Mouse (Mus musculus): ENCODE measurements around the gene Tor4a. TPM values are rescaled to one million over a fixed set of nuclear protein-coding genes. Genes with fewer than 3 reads are reported as not detected.

The Tor4a gene
- total RNA-seq, 1 experiment from 2014 or later, result 33.9 TPM

GRCm38 (mm10) chr2:25224766-25225752 is 28.4 kb upstream of the Tor4a start:
- DNase-seq, result peak; percentile 95

- no peak for DNase-seq
Measured at GRCm38 (mm10) chr2:25224492-25224765, 27.7 kb upstream of the Tor4a start, which contains the start of gene Tubb4b. TSS of gene Tubb4b (minus strand) at chr2:25224702.

GRCm38 (mm10) chr2:25223681-25224491 is 27.2 kb upstream of the Tor4a start:
- DNase-seq, result peak; percentile 91

- DNase-seq, result no peak
Measured at GRCm38 (mm10) chr2:25221331-25221772, 24.7 kb upstream of the Tor4a start.

GRCm38 (mm10) chr2:25218445-25218844 is 21.8 kb upstream of the Tor4a start, which contains the start of gene Fam166a:
TSS of gene Fam166a (plus strand) at chr2:25218745.
- DNase-seq, result no peak

GRCm38 (mm10) chr2:25217666-25218065 is 21.0 kb upstream of the Tor4a start:
- no peak for DNase-seq

GRCm38 (mm10) chr2:25214444-25214843 is 17.8 kb upstream of the Tor4a start, which contains the start of gene Stpg3:
TSS of gene Stpg3 (minus strand) at chr2:25214637.
- no peak for DNase-seq

- no peak for DNase-seq
Measured at GRCm38 (mm10) chr2:25213266-25213865, 16.7 kb upstream of the Tor4a start.

- DNase-seq, result peak; percentile 88
Measured at GRCm38 (mm10) chr2:25211121-25211670, 14.5 kb upstream of the Tor4a start, which contains the start of gene Nelfb. TSS of gene Nelfb (minus strand) at chr2:25211489.

- DNase-seq, result no peak
Measured at GRCm38 (mm10) chr2:25210686-25211085, 14.0 kb upstream of the Tor4a start.

- DNase-seq, result no peak
Measured at GRCm38 (mm10) chr2:25207593-25207992, 10.9 kb upstream of the Tor4a start.

- DNase-seq, result no peak
Measured at GRCm38 (mm10) chr2:25203631-25204214, 7.0 kb upstream of the Tor4a start.

- no peak for DNase-seq
Measured at GRCm38 (mm10) chr2:25200631-25201030, 3.9 kb upstream of the Tor4a start.

- no peak for DNase-seq
Measured at GRCm38 (mm10) chr2:25197946-25198345, 1.3 kb upstream of the Tor4a start.

- DNase-seq, result no peak
Measured at GRCm38 (mm10) chr2:25197191-25197590, 505 bp upstream of the Tor4a start.

GRCm38 (mm10) chr2:25195211-25196156 is 1.2 kb downstream of the Tor4a start:
- DNase-seq, result peak; percentile 69

GRCm38 (mm10) chr2:25194486-25195171 is 2.1 kb downstream of the Tor4a start:
- DNase-seq, result no peak

GRCm38 (mm10) chr2:25194006-25194405 is 2.7 kb downstream of the Tor4a start:
- no peak for DNase-seq

GRCm38 (mm10) chr2:25193330-25193770 is 3.3 kb downstream of the Tor4a start:
- DNase-seq, result peak; percentile 77

- DNase-seq, result no peak
Measured at GRCm38 (mm10) chr2:25187841-25188240, 8.8 kb downstream of the Tor4a start.

Measured in adrenal gland, postnatal 25 days (tissue).